Mouse (Mus musculus) lung, embryonic 16.5 days (tissue): ENCODE results near the gene Cel. TPM values are rescaled to one million over a fixed set of nuclear protein-coding genes. Genes with fewer than 3 reads are reported as not detected.

Experiments used
- ATAC-seq: fragments of 200-750 bp; cut with Nextera tagmentation; 2 replicates; pipeline ENCODE4 v1.8.0; 2017; ENCODE audit warnings: low read depth, mild to moderate bottlenecking, moderate library complexity
- H3K27ac ChIP-seq: fragments of 300-500 bp; sonication (generic); 2 replicates; pipeline ENCODE4 v1.5.1; 2014; ENCODE audit warnings: mild to moderate bottlenecking, control low read depth, low read length
- H3K27me3 ChIP-seq: fragments of 300-500 bp; sonication (generic); 2 replicates; pipeline ENCODE4 v1.6.1; 2014; ENCODE audit warnings: low read depth, low read length, mixed read lengths; ENCODE audit not compliant: control insufficient read depth, insufficient read depth
- H3K36me3 ChIP-seq: fragments of 300-500 bp; sonication (generic); 2 replicates; pipeline ENCODE4 v1.6.1; 2014; ENCODE audit warnings: low read length; ENCODE audit not compliant: control insufficient read depth, insufficient read depth
- H3K4me1 ChIP-seq: fragments of 300-500 bp; sonication (generic); replicated peaks from 2 replicates; pipeline ENCODE4 v1.6.1; 2014; ENCODE audit warnings: low read length, mixed read lengths; ENCODE audit not compliant: control insufficient read depth, insufficient read depth
- H3K4me2 ChIP-seq: fragments of 300-500 bp; sonication (generic); 2 replicates; pipeline ENCODE4 v1.6.1; 2014; ENCODE audit warnings: low read depth, low read length, control low read depth
- H3K4me3 ChIP-seq: fragments of 300-500 bp; sonication (generic); 2 replicates; pipeline ENCODE4 v1.5.1; 2014; ENCODE audit warnings: mild to moderate bottlenecking, low read length, control low read depth
- H3K9ac ChIP-seq: fragments of 300-500 bp; sonication (generic); 2 replicates; pipeline ENCODE4 v1.6.1; 2014; ENCODE audit warnings: low read length, control low read depth
- H3K9me3 ChIP-seq: fragments of 300-500 bp; sonication (generic); 2 replicates; pipeline ENCODE4 v1.6.1; 2016; ENCODE audit warnings: low read length; ENCODE audit not compliant: control insufficient read depth
- WGBS: fragments of 180-500 bp; shearing (Covaris S2); extraction: QIAGEN DNeasy Blood & Tissue Kit; methylation state at CpG from one replicate; pipeline ENCODE4 v1.1.7; 2014; 5-methylcytosine and 5-hydroxymethylcytosine counted together
- polyA plus RNA-seq: library from polyadenylated mRNA; unstranded; fragments of >200 nt; fragmentation: Nextera tagmentation; extraction: Ambion mirVana; gene quantifications from 2 replicates; pipeline ENCODE4 v1.2.1, GENCODE M21; 2015

Gene Cel
- polyA plus RNA-seq, 1 experiment from 2014 or later: 0.10 TPM

GRCm38 (mm10) chr2:28527436-28528353 lies 35.5 kb downstream of the Cel start:
- Histone ChIP-seq H3K4me2 (no peak overlapping the region), H3K27ac (no peak overlapping the region), H3K9me3 (no peaks in the 10 kb centered on the region), H3K4me1 (peaks cover 32% of the 10 kb centered on the region), H3K4me3 (no peak overlapping the region), H3K9ac (no peak overlapping the region), H3K36me3 (no peaks in the 10 kb centered on the region), H3K27me3 (no peaks in the 10 kb centered on the region)
- no peak for ATAC-seq
- 86% methylated on average over 20 of the region's 20 CpGs for WGBS

- Histone ChIP-seq H3K4me1 (peaks cover 28% of the 10 kb centered on the region), H3K27me3 (no peaks in the 10 kb centered on the region), H3K4me3 (no peak overlapping the region), H3K9ac (0 out of 2 replicates have a peak overlapping the region, but pooled peaks have one; percentile 17), H3K9me3 (no peaks in the 10 kb centered on the region), H3K36me3 (no peaks in the 10 kb centered on the region), H3K4me2 (no peak overlapping the region), H3K27ac (peak overlapping the region; percentile 80)
- WGBS: 34% methylated on average over 12 of the region's 12 CpGs
- ATAC-seq: peak; percentile 15; the same call in 1 of the 2 replicates
These were observed 37.0 kb downstream of the Cel start for GRCm38 (mm10) chr2:28525943-28526876.

- Histone ChIP-seq H3K4me3 (no peak overlapping the region), H3K36me3 (no peaks in the 10 kb centered on the region), H3K4me2 (no peak overlapping the region), H3K27me3 (no peaks in the 10 kb centered on the region), H3K9ac (0 out of 2 replicates have a peak overlapping the region, but pooled peaks have one; percentile 17), H3K27ac (peak overlapping the region; percentile 80), H3K4me1 (peaks cover 28% of the 10 kb centered on the region), H3K9me3 (no peaks in the 10 kb centered on the region)
- ATAC-seq: peak; percentile 75
- 15% methylated on average over 11 of the region's 11 CpGs for WGBS
These were observed 37.8 kb downstream of the Cel start for GRCm38 (mm10) chr2:28525219-28525942.

GRCm38 (mm10) chr2:28524406-28524805 lies 38.8 kb downstream of the Cel start:
- Histone ChIP-seq H3K27ac (no peak overlapping the region; the same call in 1 of the 2 replicates), H3K4me2 (no peak overlapping the region), H3K4me1 (peaks cover 28% of the 10 kb centered on the region), H3K9ac (no peak overlapping the region), H3K9me3 (no peaks in the 10 kb centered on the region), H3K4me3 (no peak overlapping the region), H3K27me3 (no peaks in the 10 kb centered on the region), H3K36me3 (no peaks in the 10 kb centered on the region)
- whole genome bisulfite sequencing: 81% methylated on average over 10 of the region's 10 CpGs
- no peak for ATAC-seq

- H3K4me1 ChIP-seq: peaks cover 28% of the 10 kb centered on the region
- H3K36me3 ChIP-seq: no peaks in the 10 kb centered on the region
- no peak overlapping the region for H3K4me3 ChIP-seq
- no peaks in the 10 kb centered on the region for H3K27me3 ChIP-seq
- H3K4me2 ChIP-seq: no peak overlapping the region
- H3K9me3 ChIP-seq: no peaks in the 10 kb centered on the region
- H3K27ac ChIP-seq: peak overlapping the region; percentile 58
- H3K9ac ChIP-seq: no peak overlapping the region
- peak; percentile 86 for ATAC-seq
- 10% methylated on average over 5 of the region's 5 CpGs for WGBS
These were observed 39.5 kb downstream of the Cel start for GRCm38 (mm10) chr2:28523643-28524117.

- ATAC-seq: no peak
- Histone ChIP-seq H3K9me3 (no peaks in the 10 kb centered on the region), H3K36me3 (no peaks in the 10 kb centered on the region), H3K27ac (no peak overlapping the region), H3K4me2 (no peak overlapping the region), H3K27me3 (no peaks in the 10 kb centered on the region), H3K4me3 (no peak overlapping the region), H3K4me1 (peaks cover 28% of the 10 kb centered on the region), H3K9ac (no peak overlapping the region)
- WGBS: 75% methylated on average over 4 of the region's 4 CpGs
These were observed 41.0 kb downstream of the Cel start for GRCm38 (mm10) chr2:28522166-28522565.

GRCm38 (mm10) chr2:28521571-28522151 lies 41.5 kb downstream of the Cel start:
- Histone ChIP-seq H3K4me3 (no peak overlapping the region), H3K4me1 (peaks cover 27% of the 10 kb centered on the region), H3K36me3 (no peaks in the 10 kb centered on the region), H3K9ac (no peak overlapping the region), H3K27ac (no peak overlapping the region), H3K9me3 (no peaks in the 10 kb centered on the region), H3K27me3 (no peaks in the 10 kb centered on the region), H3K4me2 (no peak overlapping the region)
- no peak for ATAC-seq
- WGBS: 89% methylated on average over 6 of the region's 6 CpGs

GRCm38 (mm10) chr2:28520581-28520980 lies 42.6 kb downstream of the Cel start:
- Histone ChIP-seq H3K27me3 (no peaks in the 10 kb centered on the region), H3K9ac (no peak overlapping the region), H3K9me3 (no peaks in the 10 kb centered on the region), H3K4me2 (no peak overlapping the region), H3K4me3 (no peak overlapping the region), H3K27ac (no peak overlapping the region), H3K4me1 (peaks cover 17% of the 10 kb centered on the region), H3K36me3 (no peaks in the 10 kb centered on the region)
- ATAC-seq: no peak
- WGBS: 79% methylated on average over 5 of the region's 5 CpGs
